Mouse (Mus musculus): Measurements from ENCODE around the gene Gtf2a2. TPM values are rescaled to one million over a fixed set of nuclear protein-coding genes. Genes with fewer than 3 reads are reported as not detected.

Gene Gtf2a2
- polyA plus RNA-seq, 1 experiment from 2014 or later, result 203 TPM

Other genes with a start within 250 kb of the Gtf2a2 start
- 83.7 and 85.2 TPM in 2 replicates for gene Bnip2, start 23.1 kb upstream of the Gtf2a2 start, polyA plus RNA-seq (2015; fragmentation: Nextera tagmentation; extraction: Ambion mirVana)
- gene Gcnt3, start 25.5 kb downstream of the Gtf2a2 start, polyA plus RNA-seq (2015; fragmentation: Nextera tagmentation; extraction: Ambion mirVana), result 0.09 TPM in 1 of 2 replicates, not detected in the other
- gene Fam81a, start 130.0 kb downstream of the Gtf2a2 start, polyA plus RNA-seq (2015; fragmentation: Nextera tagmentation; extraction: Ambion mirVana), result 7.9 and 10.0 TPM in 2 replicates
- gene Myo1e, start 194.8 kb downstream of the Gtf2a2 start, polyA plus RNA-seq (2015; fragmentation: Nextera tagmentation; extraction: Ambion mirVana), result 8.3 and 9.2 TPM in 2 replicates

All from hindbrain, embryonic 13.5 days (tissue).